Mouse (Mus musculus): Measurements from ENCODE around the gene Disp2. TPM values are rescaled to one million over a fixed set of nuclear protein-coding genes. Genes with fewer than 3 reads are reported as not detected.

Gene Disp2
- polyA plus RNA-seq, 1 experiment = 227 TPM

DNA sequence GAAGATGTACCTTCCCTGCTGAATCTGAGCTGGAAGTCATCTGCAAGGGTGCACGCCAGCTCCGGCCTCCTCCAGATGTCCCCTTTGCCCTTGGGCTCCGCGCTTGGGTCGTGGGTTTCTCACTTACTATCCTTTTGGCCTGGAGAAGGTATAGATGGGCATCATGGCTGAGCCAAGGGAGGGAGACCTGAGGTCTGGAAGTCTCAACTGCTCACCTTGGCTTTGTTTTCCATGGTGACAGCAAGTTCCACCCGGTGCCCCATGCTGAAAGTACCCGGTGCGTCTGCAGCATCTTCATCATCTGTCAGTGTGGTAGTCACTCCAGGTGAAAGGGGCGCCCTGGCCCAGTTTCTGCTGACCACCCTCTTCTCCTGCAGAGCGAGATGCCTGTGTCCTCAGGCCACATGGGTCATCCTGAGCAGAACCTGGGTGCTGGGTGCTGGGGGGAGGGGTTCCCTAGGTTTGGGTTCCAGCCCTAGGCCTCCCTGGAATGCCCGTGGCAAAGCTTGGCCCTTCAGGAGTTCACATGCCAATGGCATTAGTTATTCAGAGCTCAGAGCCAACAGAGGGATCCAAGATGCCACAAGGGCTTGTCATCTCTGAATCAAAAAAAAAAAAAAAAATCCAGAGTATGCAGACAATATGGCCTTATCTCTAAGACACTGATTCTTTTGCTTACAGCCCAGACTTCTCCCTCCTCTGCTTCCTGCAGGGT lies 19.1 kb upstream of the Disp2 start:
- peak in 1 of 2 experiments; percentile 32 for DNase-seq
- 75% methylated on average over 11 of the region's 11 CpGs for WGBS
- H3K4me3 ChIP-seq (replicated peaks; ENCODE audit: insufficient read depth, low read depth, low read length) = no peak overlapping the region
- H3K4me1 ChIP-seq (ENCODE audit: control insufficient read depth, insufficient read depth, low read length) = peaks cover 30% of the 10 kb centered on the region
- H3K27me3 ChIP-seq (ENCODE audit: control insufficient read depth, insufficient read depth, low read length) = no peaks in the 10 kb centered on the region
- no peak overlapping the region for H3K27ac ChIP-seq (ENCODE audit: insufficient read depth, low read length)
- TF ChIP-seq CTCF (IDR thresholded peaks at IDR 0.05; ENCODE audit: borderline replicate concordance, insufficient read depth, low read depth, low read length) = no peak
- TF ChIP-seq POLR2A (IDR thresholded peaks at IDR 0.05; ENCODE audit: borderline replicate concordance, insufficient read depth, low read length) = no peak

DNA sequence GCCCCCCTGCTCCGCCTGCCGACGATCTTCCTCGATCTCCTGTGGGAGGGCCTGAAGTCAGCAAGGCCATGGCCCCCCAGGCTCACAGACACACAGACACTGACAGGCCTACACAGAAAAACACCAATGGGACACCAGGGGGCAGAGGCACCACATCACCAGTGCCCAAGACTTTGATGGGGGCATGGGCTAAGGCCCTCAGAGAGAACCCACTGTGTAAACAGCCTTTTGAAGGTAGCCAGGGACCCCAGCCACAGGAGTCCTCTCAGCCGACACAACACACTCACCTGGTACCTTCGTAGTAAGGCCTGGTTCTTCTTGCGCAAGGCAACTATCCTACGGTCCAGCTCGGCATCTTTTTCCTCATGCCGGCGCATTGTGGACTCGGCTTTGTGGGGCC lies 18.2 kb upstream of the Disp2 start:
- H3K27ac ChIP-seq (ENCODE audit: insufficient read depth, low read length) = peak overlapping the region; percentile 87
- no peak overlapping the region for H3K4me3 ChIP-seq (replicated peaks; ENCODE audit: insufficient read depth, low read depth, low read length)
- H3K27me3 ChIP-seq (ENCODE audit: control insufficient read depth, insufficient read depth, low read length) = no peaks in the 10 kb centered on the region
- H3K4me1 ChIP-seq (ENCODE audit: control insufficient read depth, insufficient read depth, low read length) = peaks cover 30% of the 10 kb centered on the region
- TF ChIP-seq POLR2A (IDR thresholded peaks at IDR 0.05; ENCODE audit: borderline replicate concordance, insufficient read depth, low read length) (no peak), CTCF (IDR thresholded peaks at IDR 0.05; ENCODE audit: borderline replicate concordance, insufficient read depth, low read depth, low read length) (peak; percentile 16; the same call in 1 of the 2 replicates)
- 86% methylated on average over 12 of the region's 12 CpGs for WGBS
- no peak for DNase-seq

DNA sequence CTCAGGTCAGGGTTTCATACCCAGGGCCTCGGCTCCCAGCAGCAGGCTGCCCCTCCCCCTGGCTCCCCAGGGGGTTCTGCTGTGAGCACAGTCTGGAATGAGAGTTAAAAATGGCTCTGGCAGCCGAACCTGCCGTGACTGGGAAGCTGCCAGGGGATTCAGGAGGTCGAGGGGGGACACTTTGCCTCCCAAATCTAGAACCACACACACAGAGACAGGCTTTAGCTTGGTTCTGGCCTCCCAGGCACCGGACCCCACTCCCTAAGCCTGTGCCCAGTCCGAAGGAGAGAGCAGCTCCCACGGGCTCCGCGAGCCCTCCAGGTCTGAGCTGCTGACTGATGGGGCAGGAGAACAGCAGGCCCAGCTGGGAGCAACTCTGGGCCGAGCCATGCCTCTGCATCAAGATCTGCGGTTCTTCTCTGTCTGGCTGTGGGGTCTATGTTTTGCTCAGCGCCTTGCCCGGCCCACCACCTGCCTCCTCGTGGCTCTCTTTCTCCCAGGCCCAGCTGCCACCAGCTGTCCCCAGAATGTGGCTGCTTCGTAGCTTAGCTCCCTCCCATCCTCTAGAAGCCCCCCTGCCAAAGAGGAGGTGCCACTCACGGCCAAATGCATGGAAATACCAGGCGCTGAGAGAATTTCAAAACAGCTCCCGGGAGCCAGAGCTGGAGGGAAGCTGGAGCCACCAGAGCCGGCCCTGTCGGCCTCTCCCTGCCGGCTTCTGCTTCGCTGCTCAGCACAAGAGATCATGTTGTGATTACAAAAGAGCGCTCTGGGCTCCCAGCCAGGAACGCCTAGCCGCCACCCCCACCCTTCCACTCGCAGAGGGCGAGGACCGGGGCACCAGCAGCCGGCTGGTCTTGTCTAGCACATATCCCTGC lies 17.4 kb upstream of the Disp2 start, which contains the start of gene Ccdc9b:
TSS of gene Ccdc9b (minus strand) at position 756 of the 878 bp plus-strand sequence.
- Histone ChIP-seq H3K4me3 (replicated peaks; ENCODE audit: insufficient read depth, low read depth, low read length) (peak within 1 kb of the TSS; percentile 49), H3K27ac (ENCODE audit: insufficient read depth, low read length) (peak within 1 kb of the TSS; percentile 87), H3K4me1 (ENCODE audit: control insufficient read depth, insufficient read depth, low read length) (peaks cover 30% of the 10 kb centered on the region), H3K27me3 (ENCODE audit: control insufficient read depth, insufficient read depth, low read length) (no peaks in the 10 kb centered on the region)
- WGBS = 5% methylated on average over 29 of the region's 29 CpGs
- TF ChIP-seq CTCF (IDR thresholded peaks at IDR 0.05; ENCODE audit: borderline replicate concordance, insufficient read depth, low read depth, low read length) (no peak), POLR2A (IDR thresholded peaks at IDR 0.05; ENCODE audit: borderline replicate concordance, insufficient read depth, low read length) (peak; percentile 38; the same call in 1 of the 2 replicates)
- DNase-seq = peak; percentile 89 to 91

DNA sequence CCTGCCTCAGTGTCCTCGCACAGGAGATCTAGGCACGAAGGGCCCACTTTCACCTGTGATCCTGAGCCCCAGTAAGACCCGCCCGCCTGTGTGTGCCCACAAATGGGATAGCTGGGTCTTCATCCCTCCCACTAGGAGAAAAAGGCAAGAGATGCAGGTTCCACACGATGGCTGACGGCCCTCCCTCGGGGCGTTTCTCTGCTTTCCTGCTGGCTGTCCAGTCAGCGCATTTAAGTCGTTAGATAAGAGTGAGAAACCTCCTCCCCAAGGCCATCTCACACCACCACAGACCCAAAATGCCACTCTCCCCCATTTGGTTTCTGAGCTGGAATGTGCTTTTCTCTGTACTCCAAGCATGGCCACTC lies 16.8 kb upstream of the Disp2 start:
- no peaks in the 10 kb centered on the region for H3K27me3 ChIP-seq (ENCODE audit: control insufficient read depth, insufficient read depth, low read length)
- peaks cover 30% of the 10 kb centered on the region for H3K4me1 ChIP-seq (ENCODE audit: control insufficient read depth, insufficient read depth, low read length)
- TF ChIP-seq POLR2A (IDR thresholded peaks at IDR 0.05; ENCODE audit: borderline replicate concordance, insufficient read depth, low read length) (no peak; the same call in 1 of the 2 replicates), CTCF (IDR thresholded peaks at IDR 0.05; ENCODE audit: borderline replicate concordance, insufficient read depth, low read depth, low read length) (no peak)
- no peak for DNase-seq
- H3K4me3 ChIP-seq (replicated peaks; ENCODE audit: insufficient read depth, low read depth, low read length) = peak overlapping the region; percentile 49
- peak overlapping the region; percentile 87; the same call in 1 of the 2 replicates for H3K27ac ChIP-seq (ENCODE audit: insufficient read depth, low read length)
- 21% methylated on average over 10 of the region's 10 CpGs for WGBS

DNA sequence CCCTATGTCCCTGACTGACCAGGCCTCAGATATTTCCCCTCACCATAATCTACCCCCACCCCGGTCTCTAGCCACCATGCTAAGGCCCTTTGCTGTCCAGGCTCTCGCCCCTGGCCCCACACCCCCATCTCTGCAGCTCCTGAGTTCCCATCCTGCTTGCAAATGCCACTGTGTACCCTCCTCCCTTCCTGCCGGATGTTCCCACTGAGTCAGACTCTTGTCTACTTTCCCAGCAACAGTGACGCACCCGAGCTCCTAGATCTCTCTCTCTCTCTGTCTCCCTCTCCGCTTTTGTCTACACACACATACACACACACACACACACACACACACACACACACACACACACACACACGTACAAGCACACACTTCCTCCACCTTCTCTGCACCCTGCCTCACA lies 16.1 kb upstream of the Disp2 start:
- no peak overlapping the region for H3K27ac ChIP-seq (ENCODE audit: insufficient read depth, low read length)
- peaks cover 30% of the 10 kb centered on the region for H3K4me1 ChIP-seq (ENCODE audit: control insufficient read depth, insufficient read depth, low read length)
- 89% methylated on average over 7 of the region's 7 CpGs for WGBS
- TF ChIP-seq CTCF (IDR thresholded peaks at IDR 0.05; ENCODE audit: borderline replicate concordance, insufficient read depth, low read depth, low read length) (no peak), POLR2A (IDR thresholded peaks at IDR 0.05; ENCODE audit: borderline replicate concordance, insufficient read depth, low read length) (no peak)
- H3K27me3 ChIP-seq (ENCODE audit: control insufficient read depth, insufficient read depth, low read length) = no peaks in the 10 kb centered on the region
- DNase-seq = no peak
- no peak overlapping the region for H3K4me3 ChIP-seq (replicated peaks; ENCODE audit: insufficient read depth, low read depth, low read length)

DNA sequence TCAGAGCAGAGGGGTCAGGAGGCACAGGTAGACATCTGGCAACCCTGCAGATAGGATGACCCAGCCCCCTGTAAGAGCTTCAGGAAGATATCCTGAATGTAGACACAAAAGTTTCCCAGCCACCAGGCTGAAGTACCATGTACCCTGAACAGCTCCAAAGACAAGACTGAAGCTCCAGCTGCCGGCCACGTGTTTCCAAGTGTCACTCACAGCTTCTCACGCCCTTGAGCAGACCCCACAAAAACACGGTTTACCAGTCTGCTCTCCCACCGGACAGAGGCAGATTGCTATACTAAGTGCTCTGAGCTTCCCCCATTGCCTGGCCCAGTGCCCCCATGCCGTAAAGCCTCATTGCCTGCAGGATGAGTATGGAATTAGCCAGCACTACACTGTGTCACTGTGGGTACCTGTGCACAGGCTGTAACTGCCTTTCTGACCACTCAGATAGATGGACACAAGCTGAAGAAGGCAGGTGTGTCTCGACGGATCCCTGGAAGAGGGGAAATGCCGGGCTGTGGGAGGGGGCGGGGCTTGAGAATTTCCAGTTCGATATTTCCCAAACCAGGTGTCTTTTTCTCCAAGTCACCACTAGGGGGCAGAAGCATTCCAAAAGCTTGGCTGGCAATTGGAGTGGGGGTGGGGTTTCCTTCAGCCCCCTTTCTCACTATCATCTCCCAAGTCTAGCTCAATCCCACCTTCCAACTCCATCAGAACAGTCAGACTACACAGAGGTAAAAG lies 15.3 kb upstream of the Disp2 start:
- peak; percentile 59 to 65 for DNase-seq
- TF ChIP-seq CTCF (IDR thresholded peaks at IDR 0.05; ENCODE audit: borderline replicate concordance, insufficient read depth, low read depth, low read length) = peak; percentile 62; the same call in 1 of the 2 replicates
- TF ChIP-seq POLR2A (IDR thresholded peaks at IDR 0.05; ENCODE audit: borderline replicate concordance, insufficient read depth, low read length) = no peak
- H3K27ac ChIP-seq (ENCODE audit: insufficient read depth, low read length) = no peak overlapping the region

DNA sequence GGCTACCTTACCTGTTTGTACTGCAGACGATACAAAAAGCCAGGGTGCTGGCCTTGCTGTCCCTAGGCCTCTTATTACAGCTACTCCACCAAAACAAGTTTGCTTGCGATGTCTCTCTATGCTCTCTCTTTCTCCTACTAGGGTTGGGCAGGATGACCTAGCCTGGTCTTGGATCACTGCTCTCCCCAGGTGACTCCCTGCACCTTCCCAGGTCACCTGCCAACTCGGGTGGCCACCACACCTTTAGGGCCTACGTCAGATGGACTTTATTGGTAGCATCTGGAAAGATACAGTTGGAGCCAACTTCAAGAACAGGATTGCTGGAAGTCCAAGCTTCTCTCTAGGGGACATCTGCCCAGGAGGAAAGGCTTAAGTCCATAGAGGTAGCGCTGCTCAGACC lies 14.6 kb upstream of the Disp2 start:
- no peaks in the 10 kb centered on the region for H3K27me3 ChIP-seq (ENCODE audit: control insufficient read depth, insufficient read depth, low read length)
- H3K27ac ChIP-seq (ENCODE audit: insufficient read depth, low read length) = no peak overlapping the region
- H3K4me3 ChIP-seq (replicated peaks; ENCODE audit: insufficient read depth, low read depth, low read length) = no peak overlapping the region
- TF ChIP-seq POLR2A (IDR thresholded peaks at IDR 0.05; ENCODE audit: borderline replicate concordance, insufficient read depth, low read length) = no peak
- 80% methylated on average over 5 of the region's 5 CpGs for WGBS
- peaks cover 30% of the 10 kb centered on the region for H3K4me1 ChIP-seq (ENCODE audit: control insufficient read depth, insufficient read depth, low read length)
- DNase-seq = no peak

More for the DNA sequence above, 15.3 kb upstream of the Disp2 start:
- H3K4me3 ChIP-seq (replicated peaks; ENCODE audit: insufficient read depth, low read depth, low read length) = peak overlapping the region; percentile 44
- 24% methylated on average over 11 of the region's 11 CpGs for WGBS
- no peaks in the 10 kb centered on the region for H3K27me3 ChIP-seq (ENCODE audit: control insufficient read depth, insufficient read depth, low read length)
- peaks cover 30% of the 10 kb centered on the region for H3K4me1 ChIP-seq (ENCODE audit: control insufficient read depth, insufficient read depth, low read length)

Data from cerebellum, adult 2 months (tissue).